Mouse (Mus musculus) lung, adult 2 months (tissue): Measurements from ENCODE around the gene Gm813.

Experiments used
- CTCF ChIP-seq: fragments of 200-500 bp; IDR thresholded peaks from 2 replicates; pipeline ENCODE4 v1.5.1; 2011; ENCODE audit warnings: mild to moderate bottlenecking, low read length, control low read depth; ENCODE audit not compliant: insufficient read depth
- POLR2A ChIP-seq: fragments of 200-500 bp; IDR thresholded peaks from 2 replicates; pipeline ENCODE4 v1.6.1; 2011; ENCODE audit warnings: low read depth, mild to moderate bottlenecking, control low read depth, low read length, borderline replicate concordance; ENCODE audit errors: extremely low read depth

DNA sequence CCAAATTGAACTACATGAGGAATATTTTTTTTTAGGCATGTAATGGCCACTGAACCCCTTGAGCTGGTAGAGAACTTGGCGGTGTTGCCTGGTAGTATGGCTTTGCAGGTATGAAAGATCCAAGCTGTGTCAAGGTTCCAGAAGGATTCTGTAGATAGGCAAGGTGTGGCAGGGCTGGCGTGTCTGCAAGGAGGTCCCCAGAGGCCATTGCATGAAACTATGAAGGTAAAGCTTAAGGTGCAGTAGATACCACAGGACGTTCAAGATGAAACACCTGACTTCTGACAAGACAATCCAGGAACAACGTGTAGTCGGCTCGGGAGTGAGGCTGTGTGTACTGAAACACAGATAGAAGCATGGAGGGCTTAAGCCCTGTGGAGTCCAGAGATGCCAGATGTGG lies 41.9 kb upstream of the Gm813 start:
- TF ChIP-seq CTCF = no peak
- TF ChIP-seq POLR2A = no peak
